Mouse (Mus musculus): ENCODE results near the gene Pou2af1. TPM values are rescaled to one million over a fixed set of nuclear protein-coding genes. Genes with fewer than 3 reads are reported as not detected.

Gene Pou2af1
- polyA plus RNA-seq, 1 experiment: 0.52 TPM

- Histone ChIP-seq H3K4me3 (ENCODE audit: control insufficient read depth, low read depth, low read length) (no peak overlapping the region), H3K27me3 (ENCODE audit: control insufficient read depth, insufficient read depth, low read length) (no peaks in the 10 kb centered on the region), H3K36me3 (ENCODE audit: control insufficient read depth, insufficient read depth, low read length) (no peaks in the 10 kb centered on the region), H3K27ac (ENCODE audit: control insufficient read depth, insufficient read depth, low read depth, low read length) (no peak overlapping the region), H3K4me1 (ENCODE audit: control insufficient read depth, insufficient read depth, low read length) (no peaks in the 10 kb centered on the region)
- no peak for TF ChIP-seq POLR2A (IDR thresholded peaks at IDR 0.05; ENCODE audit: control insufficient read depth, low read depth, low read length)
- TF ChIP-seq CTCF (IDR thresholded peaks at IDR 0.05; ENCODE audit: control insufficient read depth, insufficient read depth, insufficient replicate concordance, low read depth, low read length): no peak
These were observed 57.6 kb downstream of the Pou2af1 start for GRCm38 (mm10) chr9:51271073-51271472.

DNA sequence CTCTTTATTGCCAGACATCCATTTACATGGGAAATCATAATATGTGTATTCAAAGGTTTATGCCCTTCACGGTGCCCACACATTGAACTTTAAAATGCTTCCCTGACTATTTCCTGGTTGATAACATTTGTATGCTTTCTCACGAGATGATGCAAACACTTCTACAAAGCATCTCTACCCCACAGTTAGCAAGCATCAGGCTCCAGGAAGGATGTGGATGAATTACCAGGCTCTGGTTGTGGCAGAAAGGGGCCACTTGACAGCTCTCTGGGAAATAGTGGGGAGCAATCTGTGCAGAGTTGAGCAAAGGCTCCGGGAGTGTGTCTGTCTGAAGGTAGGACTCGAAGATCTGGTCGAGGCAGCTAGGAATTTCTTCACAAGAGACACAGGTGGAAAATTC, 58.6 kb downstream of the Pou2af1 start:
- H3K27ac ChIP-seq (ENCODE audit: control insufficient read depth, insufficient read depth, low read depth, low read length): no peak overlapping the region
- H3K4me1 ChIP-seq (ENCODE audit: control insufficient read depth, insufficient read depth, low read length): no peaks in the 10 kb centered on the region
- TF ChIP-seq POLR2A (IDR thresholded peaks at IDR 0.05; ENCODE audit: control insufficient read depth, low read depth, low read length) (no peak), CTCF (IDR thresholded peaks at IDR 0.05; ENCODE audit: control insufficient read depth, insufficient read depth, insufficient replicate concordance, low read depth, low read length) (no peak)
- H3K36me3 ChIP-seq (ENCODE audit: control insufficient read depth, insufficient read depth, low read length): no peaks in the 10 kb centered on the region
- no peak overlapping the region for H3K4me3 ChIP-seq (ENCODE audit: control insufficient read depth, low read depth, low read length)
- no peaks in the 10 kb centered on the region for H3K27me3 ChIP-seq (ENCODE audit: control insufficient read depth, insufficient read depth, low read length)

GRCm38 (mm10) chr9:51273581-51274154, 60.2 kb downstream of the Pou2af1 start:
- H3K27ac ChIP-seq (ENCODE audit: control insufficient read depth, insufficient read depth, low read depth, low read length): peak overlapping the region; percentile 63
- no peaks in the 10 kb centered on the region for H3K27me3 ChIP-seq (ENCODE audit: control insufficient read depth, insufficient read depth, low read length)
- H3K36me3 ChIP-seq (ENCODE audit: control insufficient read depth, insufficient read depth, low read length): no peaks in the 10 kb centered on the region
- H3K4me1 ChIP-seq (ENCODE audit: control insufficient read depth, insufficient read depth, low read length): peaks cover 4% of the 10 kb centered on the region
- peak overlapping the region; percentile 17 for H3K4me3 ChIP-seq (ENCODE audit: control insufficient read depth, low read depth, low read length)
- TF ChIP-seq CTCF (IDR thresholded peaks at IDR 0.05; ENCODE audit: control insufficient read depth, insufficient read depth, insufficient replicate concordance, low read depth, low read length) (no peak), POLR2A (IDR thresholded peaks at IDR 0.05; ENCODE audit: control insufficient read depth, low read depth, low read length) (no peak)

GRCm38 (mm10) chr9:51274678-51275077, 61.2 kb downstream of the Pou2af1 start:
- peak overlapping the region; percentile 39; the same call in 1 of the 2 replicates for H3K27ac ChIP-seq (ENCODE audit: control insufficient read depth, insufficient read depth, low read depth, low read length)
- H3K27me3 ChIP-seq (ENCODE audit: control insufficient read depth, insufficient read depth, low read length): no peaks in the 10 kb centered on the region
- TF ChIP-seq CTCF (IDR thresholded peaks at IDR 0.05; ENCODE audit: control insufficient read depth, insufficient read depth, insufficient replicate concordance, low read depth, low read length) (no peak), POLR2A (IDR thresholded peaks at IDR 0.05; ENCODE audit: control insufficient read depth, low read depth, low read length) (no peak)

DNA sequence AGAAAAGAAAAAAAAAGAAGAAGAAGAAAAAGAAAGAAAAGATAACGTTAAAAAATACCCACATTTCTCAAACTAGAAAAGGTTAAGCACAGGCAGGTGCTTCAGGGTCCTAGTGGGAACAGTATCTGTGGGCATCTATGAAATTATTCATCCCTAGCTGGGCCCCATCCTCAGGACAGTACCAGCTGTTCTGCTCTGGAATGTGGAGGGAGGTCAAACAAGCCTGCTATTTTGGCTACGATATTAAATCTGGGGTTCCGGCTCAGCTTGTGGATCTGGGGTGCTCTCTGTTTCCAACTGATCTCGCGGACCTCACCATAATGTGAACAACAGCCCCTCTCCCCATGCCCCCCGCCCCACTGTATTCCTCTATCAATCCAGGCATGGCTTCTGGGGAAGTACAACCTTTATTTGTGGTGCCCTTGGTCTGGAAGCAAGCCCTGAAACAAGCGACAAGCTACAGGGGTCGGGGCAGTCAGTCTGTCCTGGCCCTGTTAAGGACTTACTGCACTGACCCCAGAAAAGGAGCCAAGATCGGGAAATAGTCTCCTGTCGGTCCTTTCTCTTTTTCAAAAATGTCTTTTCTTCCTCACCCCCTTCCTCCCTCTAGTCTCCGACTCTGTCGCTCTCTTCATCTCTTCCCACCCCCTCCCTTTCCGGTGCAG, 64.5 kb downstream of the Pou2af1 start:
- no peaks in the 10 kb centered on the region for H3K27me3 ChIP-seq (ENCODE audit: control insufficient read depth, insufficient read depth, low read length)
- no peaks in the 10 kb centered on the region for H3K36me3 ChIP-seq (ENCODE audit: control insufficient read depth, insufficient read depth, low read length)
- H3K4me3 ChIP-seq (ENCODE audit: control insufficient read depth, low read depth, low read length): peak overlapping the region; percentile 77
- peaks cover 8% of the 10 kb centered on the region for H3K4me1 ChIP-seq (ENCODE audit: control insufficient read depth, insufficient read depth, low read length)
- TF ChIP-seq POLR2A (IDR thresholded peaks at IDR 0.05; ENCODE audit: control insufficient read depth, low read depth, low read length): no peak
- TF ChIP-seq CTCF (IDR thresholded peaks at IDR 0.05; ENCODE audit: control insufficient read depth, insufficient read depth, insufficient replicate concordance, low read depth, low read length): no peak
- peak overlapping the region; percentile 81 for H3K27ac ChIP-seq (ENCODE audit: control insufficient read depth, insufficient read depth, low read depth, low read length)

More at GRCm38 (mm10) chr9:51274678-51275077, 61.2 kb downstream of the Pou2af1 start:
- H3K4me3 ChIP-seq (ENCODE audit: control insufficient read depth, low read depth, low read length): no peak overlapping the region
- peaks cover 8% of the 10 kb centered on the region for H3K4me1 ChIP-seq (ENCODE audit: control insufficient read depth, insufficient read depth, low read length)
- no peaks in the 10 kb centered on the region for H3K36me3 ChIP-seq (ENCODE audit: control insufficient read depth, insufficient read depth, low read length)

- 0 out of 2 replicates have a peak, but pooled peaks have one; percentile 14 for TF ChIP-seq POLR2A (IDR thresholded peaks at IDR 0.05; ENCODE audit: control insufficient read depth, low read depth, low read length)
- peak; percentile 13; the same call in 1 of the 2 replicates for TF ChIP-seq CTCF (IDR thresholded peaks at IDR 0.05; ENCODE audit: control insufficient read depth, insufficient read depth, insufficient replicate concordance, low read depth, low read length)
- Histone ChIP-seq H3K4me1 (ENCODE audit: control insufficient read depth, insufficient read depth, low read length) (peaks cover 8% of the 10 kb centered on the region), H3K27ac (ENCODE audit: control insufficient read depth, insufficient read depth, low read depth, low read length) (peak within 1 kb of the TSS; percentile 81), H3K27me3 (ENCODE audit: control insufficient read depth, insufficient read depth, low read length) (no peaks in the 10 kb centered on the region), H3K36me3 (ENCODE audit: control insufficient read depth, insufficient read depth, low read length) (no peaks in the 10 kb centered on the region), H3K4me3 (ENCODE audit: control insufficient read depth, low read depth, low read length) (peak within 1 kb of the TSS; percentile 77)
These were observed 65.2 kb downstream of the Pou2af1 start, which contains the start of gene Colca2 for GRCm38 (mm10) chr9:51278500-51279381. Colca2 (minus strand) TSS chr9:51278569.

- no peak for TF ChIP-seq POLR2A (IDR thresholded peaks at IDR 0.05; ENCODE audit: control insufficient read depth, low read depth, low read length)
- no peak for TF ChIP-seq CTCF (IDR thresholded peaks at IDR 0.05; ENCODE audit: control insufficient read depth, insufficient read depth, insufficient replicate concordance, low read depth, low read length)
- Histone ChIP-seq H3K4me3 (ENCODE audit: control insufficient read depth, low read depth, low read length) (no peak overlapping the region), H3K36me3 (ENCODE audit: control insufficient read depth, insufficient read depth, low read length) (no peaks in the 10 kb centered on the region), H3K27ac (ENCODE audit: control insufficient read depth, insufficient read depth, low read depth, low read length) (no peak overlapping the region), H3K27me3 (ENCODE audit: control insufficient read depth, insufficient read depth, low read length) (no peaks in the 10 kb centered on the region), H3K4me1 (ENCODE audit: control insufficient read depth, insufficient read depth, low read length) (no peaks in the 10 kb centered on the region)
These were observed 72.6 kb downstream of the Pou2af1 start for GRCm38 (mm10) chr9:51286079-51286478.

Other genes starting within 250 kb of the Pou2af1 start
- 25.7 and 28.1 TPM in 2 replicates for gene Sik2, start 204.6 kb upstream of the Pou2af1 start, polyA plus RNA-seq (2012; rRNA removed)
- 8.4 and 10.2 TPM in 2 replicates for gene Btg4, start 152.8 kb upstream of the Pou2af1 start, polyA plus RNA-seq (2012; rRNA removed)
- gene Layn, start 136.6 kb upstream of the Pou2af1 start, polyA plus RNA-seq (2012; rRNA removed): 0.61 and 0.65 TPM in 2 replicates
- gene 4833427G06Rik, start 111.6 kb upstream of the Pou2af1 start, polyA plus RNA-seq (2012; rRNA removed): 39.0 and 40.5 TPM in 2 replicates
- gene Gm32742, start 48.2 kb upstream of the Pou2af1 start, polyA plus RNA-seq (2012; rRNA removed): 0.01 TPM in 2 replicates
- 4.8 and 7.2 TPM in 2 replicates for gene Colca2, start 64.9 kb downstream of the Pou2af1 start, polyA plus RNA-seq (2012; rRNA removed)
- 3.1 and 3.9 TPM in 2 replicates for gene 1810046K07Rik, start 115.2 kb downstream of the Pou2af1 start, polyA plus RNA-seq (2012; rRNA removed)

Measured in testis, adult 2 months (tissue).